Mouse (Mus musculus) spleen, adult 2 months (tissue): ENCODE data around the gene Ten1.

Experiments used
- CTCF ChIP-seq: fragments of 200-500 bp; IDR thresholded peaks from 2 replicates; pipeline ENCODE4 v1.5.1; 2011; ENCODE audit warnings: mild to moderate bottlenecking, inconsistent platforms; ENCODE audit not compliant: insufficient read depth, insufficient read length, insufficient replicate concordance; ENCODE audit errors: extremely low read depth
- POLR2A ChIP-seq: fragments of 200-500 bp; IDR thresholded peaks from 2 replicates; pipeline ENCODE4 v1.6.1; 2011; ENCODE audit warnings: low read depth, low read length, inconsistent platforms

DNA sequence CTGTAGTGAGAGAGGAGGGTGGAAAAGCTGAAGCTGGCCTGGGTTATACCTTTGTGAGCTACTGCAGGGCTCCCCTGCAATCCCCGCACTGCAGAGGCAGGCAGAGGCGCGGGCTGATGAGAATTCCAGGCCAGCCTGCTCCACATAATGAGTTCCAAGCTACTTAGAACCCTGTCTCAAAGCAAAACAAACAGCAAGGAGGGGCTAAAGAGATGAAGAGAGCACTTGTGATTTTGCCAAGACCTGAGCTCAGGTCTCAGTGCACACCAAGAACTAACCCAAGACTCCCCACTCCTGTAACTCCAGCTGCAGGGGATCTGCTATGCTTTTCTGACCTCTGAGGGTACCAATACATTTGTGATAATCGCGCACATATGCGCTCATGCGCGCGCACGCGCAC is 12.3 kb upstream of the Ten1 start:
- no peak for TF ChIP-seq CTCF
- no peak for TF ChIP-seq POLR2A
